Mouse (Mus musculus) heart, embryonic 13.5 days (tissue): Measurements from ENCODE around the gene Smarcd2. TPM values are rescaled to one million over a fixed set of nuclear protein-coding genes. Genes with fewer than 3 reads are reported as not detected.

Experiments
- ATAC-seq: fragments of 200-750 bp; cut with Nextera tagmentation; 2 replicates; pipeline ENCODE4 v1.8.0; 2017; ENCODE audit warnings: moderate TSS enrichment; ENCODE audit not compliant: insufficient number of reproducible peaks, low FRiP score, low TSS enrichment; ENCODE audit errors: extremely low read depth
- H3K27ac ChIP-seq: fragments of 300-500 bp; sonication (generic); replicated peaks from 2 replicates; pipeline ENCODE4 v1.5.1; 2015; ENCODE audit warnings: moderate library complexity, mild to moderate bottlenecking, inconsistent platforms
- H3K27me3 ChIP-seq: fragments of 300-500 bp; sonication (generic); replicated peaks from 2 replicates; pipeline ENCODE4 v1.6.1; 2015; ENCODE audit warnings: mild to moderate bottlenecking, inconsistent platforms
- H3K36me3 ChIP-seq: fragments of 300-500 bp; sonication (generic); 2 replicates; pipeline ENCODE4 v1.6.1; 2015; ENCODE audit warnings: mild to moderate bottlenecking, inconsistent platforms
- H3K4me1 ChIP-seq: fragments of 300-500 bp; sonication (generic); 2 replicates; pipeline ENCODE4 v1.6.1; 2015; ENCODE audit warnings: inconsistent platforms
- H3K4me2 ChIP-seq: fragments of 300-500 bp; sonication (generic); 2 replicates; pipeline ENCODE4 v1.6.1; 2015; ENCODE audit warnings: inconsistent platforms, mild to moderate bottlenecking, moderate library complexity
- H3K4me3 ChIP-seq: fragments of 300-500 bp; sonication (generic); 2 replicates; pipeline ENCODE4 v1.5.1; 2015; ENCODE audit warnings: moderate library complexity, mild to moderate bottlenecking, inconsistent platforms
- H3K9ac ChIP-seq: fragments of 300-500 bp; sonication (generic); 2 replicates; pipeline ENCODE4 v1.6.1; 2015; ENCODE audit warnings: inconsistent platforms, mild to moderate bottlenecking, moderate library complexity
- H3K9me3 ChIP-seq: fragments of 300-500 bp; sonication (generic); 2 replicates; pipeline ENCODE4 v1.6.1; 2016; ENCODE audit warnings: inconsistent platforms
- WGBS: fragments of 180-500 bp; shearing (Covaris S2); methylation state at CpG from one replicate; pipeline ENCODE4 v1.1.7; 2015; ENCODE audit warnings: mixed read lengths; 5-methylcytosine and 5-hydroxymethylcytosine counted together
- polyA plus RNA-seq: library from polyadenylated mRNA; unstranded; fragments of >200 nt; fragmentation: Nextera tagmentation; extraction: Ambion mirVana; gene quantifications from 2 replicates; pipeline ENCODE4 v1.2.1, GENCODE M21; 2015

Smarcd2 gene
- polyA plus RNA-seq, 1 experiment from 2014 or later: 20.4 TPM

GRCm38 (mm10) chr11:106266431-106266830, 6.3 kb downstream of the Smarcd2 start:
- no peak for ATAC-seq
- WGBS: 90% methylated on average over 10 of the region's 10 CpGs

DNA sequence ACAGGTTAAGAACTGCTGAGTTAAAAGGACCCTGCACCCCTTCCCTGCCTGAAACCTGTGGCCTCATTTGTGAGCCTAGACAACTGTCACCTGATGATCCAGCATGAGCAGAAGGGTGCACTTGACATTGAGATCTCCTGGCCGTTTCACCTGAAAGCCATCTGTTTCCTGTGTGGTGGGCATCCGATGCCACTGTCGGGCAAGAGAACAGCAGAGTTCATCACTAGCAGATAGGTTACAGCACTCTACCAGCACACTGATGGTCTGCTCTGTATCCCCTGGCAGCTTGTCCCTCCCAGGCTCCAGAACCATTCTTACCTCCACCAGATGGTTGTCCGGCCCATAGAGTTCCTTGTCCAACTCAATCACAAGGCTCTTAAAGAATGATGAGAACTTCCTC, 7.2 kb downstream of the Smarcd2 start:
- no peak overlapping the region for H3K4me2 ChIP-seq
- no peak overlapping the region for H3K27ac ChIP-seq
- ATAC-seq: no peak
- H3K27me3 ChIP-seq: no peaks in the 10 kb centered on the region
- 87% methylated on average over 4 of the region's 4 CpGs for WGBS
- H3K9me3 ChIP-seq: no peaks in the 10 kb centered on the region
- no peak overlapping the region for H3K9ac ChIP-seq
- peaks cover 31% of the 10 kb centered on the region for H3K4me1 ChIP-seq
- peaks cover 74% of the 10 kb centered on the region for H3K36me3 ChIP-seq
- no peak overlapping the region for H3K4me3 ChIP-seq

More at GRCm38 (mm10) chr11:106266431-106266830, 6.3 kb downstream of the Smarcd2 start:
- Histone ChIP-seq H3K36me3 (peaks cover 65% of the 10 kb centered on the region), H3K27ac (no peak overlapping the region), H3K4me1 (peaks cover 40% of the 10 kb centered on the region), H3K27me3 (no peaks in the 10 kb centered on the region), H3K4me3 (no peak overlapping the region), H3K4me2 (no peak overlapping the region), H3K9me3 (no peaks in the 10 kb centered on the region), H3K9ac (no peak overlapping the region)

DNA sequence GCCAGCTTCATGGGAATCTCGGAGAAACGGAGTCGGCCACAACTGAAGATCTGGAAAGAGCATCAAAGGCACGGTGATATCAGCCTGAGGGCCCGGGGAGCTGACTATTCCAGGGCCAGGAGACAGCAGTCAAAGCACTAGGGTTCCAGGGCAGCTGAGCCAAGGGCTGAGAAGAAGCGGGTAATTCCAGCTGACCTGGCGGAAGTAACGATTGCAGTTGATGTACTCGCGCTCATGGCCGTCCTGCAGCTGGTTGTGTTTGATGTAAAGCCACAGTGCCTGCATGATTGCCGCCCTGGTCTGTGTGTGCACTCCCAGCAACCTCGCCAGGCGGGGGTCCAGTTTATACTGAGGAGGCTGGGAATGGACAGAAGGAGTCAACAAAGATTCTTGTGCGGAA, 7.8 kb downstream of the Smarcd2 start:
- no peak for ATAC-seq
- WGBS: 91% methylated on average over 15 of the region's 15 CpGs

DNA sequence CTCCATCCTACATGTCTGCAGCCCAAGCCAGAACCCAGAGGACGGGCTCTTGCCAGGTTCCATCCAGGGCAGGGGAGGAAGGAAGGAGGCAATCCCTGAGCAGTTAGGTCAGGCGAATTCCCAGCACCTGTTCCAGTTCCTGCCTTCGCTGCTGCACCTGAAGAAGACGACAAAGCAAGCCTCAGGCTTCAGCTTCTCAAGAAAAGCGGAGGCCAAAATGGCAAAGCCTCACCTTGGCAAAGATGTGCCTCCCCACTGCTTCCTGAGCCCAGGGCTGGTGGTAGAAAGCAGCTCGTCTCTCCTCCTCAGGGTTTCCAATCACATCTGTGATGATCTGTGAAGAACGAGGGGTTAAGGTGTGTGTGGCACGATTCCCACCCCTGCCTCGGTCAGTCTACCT, 8.8 kb downstream of the Smarcd2 start:
- no peak overlapping the region for H3K4me3 ChIP-seq
- no peaks in the 10 kb centered on the region for H3K9me3 ChIP-seq
- WGBS: 91% methylated on average over 9 of the region's 9 CpGs
- H3K9ac ChIP-seq: no peak overlapping the region
- no peaks in the 10 kb centered on the region for H3K27me3 ChIP-seq
- peaks cover 85% of the 10 kb centered on the region for H3K36me3 ChIP-seq
- no peak overlapping the region for H3K4me2 ChIP-seq
- peaks cover 19% of the 10 kb centered on the region for H3K4me1 ChIP-seq
- no peak overlapping the region for H3K27ac ChIP-seq
- no peak for ATAC-seq

More for the DNA sequence above, 7.8 kb downstream of the Smarcd2 start:
- Histone ChIP-seq H3K9ac (no peak overlapping the region), H3K4me2 (no peak overlapping the region), H3K4me1 (peaks cover 26% of the 10 kb centered on the region), H3K9me3 (no peaks in the 10 kb centered on the region), H3K36me3 (peaks cover 76% of the 10 kb centered on the region), H3K4me3 (no peak overlapping the region), H3K27me3 (no peaks in the 10 kb centered on the region), H3K27ac (no peak overlapping the region)

- H3K9me3 ChIP-seq: no peaks in the 10 kb centered on the region
- no peak for ATAC-seq
- no peak overlapping the region for H3K4me3 ChIP-seq
- no peak overlapping the region for H3K27ac ChIP-seq
- peaks cover 83% of the 10 kb centered on the region for H3K36me3 ChIP-seq
- no peak overlapping the region for H3K9ac ChIP-seq
- 71% methylated on average over 14 of the region's 14 CpGs for WGBS
- no peaks in the 10 kb centered on the region for H3K27me3 ChIP-seq
- no peak overlapping the region for H3K4me2 ChIP-seq
- peaks cover 13% of the 10 kb centered on the region for H3K4me1 ChIP-seq
These were observed 11.8 kb downstream of the Smarcd2 start for GRCm38 (mm10) chr11:106260826-106261450.

DNA sequence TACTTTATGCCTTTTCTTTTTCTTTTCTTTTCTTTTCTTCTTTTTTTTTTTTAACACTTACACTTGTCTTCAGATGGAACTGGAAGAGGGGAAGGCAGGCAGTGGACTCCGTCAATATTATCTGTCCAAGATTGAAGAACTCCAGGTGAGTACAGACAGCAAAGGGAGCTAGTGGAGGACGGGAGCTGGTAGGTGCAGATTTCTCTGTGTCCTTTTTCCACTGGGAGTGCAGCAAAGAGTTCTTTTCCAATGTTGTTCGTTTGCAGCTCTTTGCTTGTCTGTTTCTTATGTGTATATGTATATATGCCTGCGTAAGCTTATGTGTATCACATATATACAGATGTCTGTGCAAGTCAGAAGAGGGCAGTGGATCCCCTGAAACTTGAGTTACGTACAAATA, 16.0 kb downstream of the Smarcd2 start:
- H3K27ac ChIP-seq: peak overlapping the region; percentile 74; the same call in 1 of the 2 replicates
- H3K4me2 ChIP-seq: peak overlapping the region; percentile 99
- peaks cover 25% of the 10 kb centered on the region for H3K4me1 ChIP-seq
- peaks cover 68% of the 10 kb centered on the region for H3K36me3 ChIP-seq
- no peak for ATAC-seq
- H3K9me3 ChIP-seq: no peaks in the 10 kb centered on the region
- WGBS: 55% methylated on average over 5 of the region's 5 CpGs
- H3K9ac ChIP-seq: peak overlapping the region; percentile 89
- H3K27me3 ChIP-seq: no peaks in the 10 kb centered on the region
- peak overlapping the region; percentile 80 for H3K4me3 ChIP-seq

DNA sequence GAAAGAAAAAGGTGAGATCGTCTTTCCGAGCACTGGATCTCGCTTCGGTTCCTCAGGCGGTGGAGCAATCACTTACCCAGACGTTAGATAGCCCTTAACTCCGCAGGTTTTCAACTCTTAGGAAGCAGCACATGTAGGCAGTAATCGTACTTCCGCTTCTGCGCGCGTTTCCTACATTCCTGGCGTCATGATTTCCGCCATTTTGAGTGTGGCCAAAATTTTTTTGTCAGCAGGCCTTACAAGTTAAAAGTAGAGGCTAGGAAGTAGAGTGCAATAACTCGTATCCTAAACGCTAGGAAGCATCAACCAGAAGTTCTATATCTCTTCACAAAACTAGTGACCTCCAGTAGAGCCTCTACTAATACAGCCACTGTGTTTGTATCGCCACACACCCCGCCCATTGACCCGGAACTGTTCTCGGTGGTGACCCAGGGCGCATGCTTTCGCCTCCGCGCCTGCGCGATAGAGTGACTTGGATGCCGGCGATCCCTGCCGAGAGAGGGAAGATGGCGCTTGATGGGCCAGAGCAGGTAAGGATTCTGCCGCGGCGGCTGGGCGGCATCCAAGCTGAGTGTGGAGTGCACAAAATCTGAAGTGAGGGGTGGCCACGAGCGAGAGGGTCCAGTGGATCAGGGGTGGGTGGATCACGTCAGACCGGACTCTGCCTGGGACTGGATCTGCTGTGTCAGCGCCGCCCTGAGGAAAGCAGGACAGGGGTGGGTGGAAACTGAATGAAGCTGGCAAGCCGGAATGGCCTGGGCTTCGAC, 16.9 kb downstream of the Smarcd2 start, which contains the start of the genes Ftsj3 and Psmc5:
Gene Ftsj3, minus strand, starts transcription at position 395 of the 767 bp plus-strand sequence.
Gene Psmc5, plus strand, starts transcription at position 470 of the 767 bp plus-strand sequence.
- peaks cover 68% of the 10 kb centered on the region for H3K36me3 ChIP-seq
- under 1% methylated on average over 42 of the region's 42 CpGs for WGBS
- ATAC-seq: peak; percentile 85
- peak within 1 kb of the TSS; percentile 80 for H3K4me3 ChIP-seq
- peaks cover 25% of the 10 kb centered on the region for H3K4me1 ChIP-seq
- H3K9ac ChIP-seq: peak within 1 kb of the TSS; percentile 89
- H3K27ac ChIP-seq: peak within 1 kb of the TSS; percentile 74
- H3K9me3 ChIP-seq: no peaks in the 10 kb centered on the region
- peak within 1 kb of the TSS; percentile 99 for H3K4me2 ChIP-seq
- no peaks in the 10 kb centered on the region for H3K27me3 ChIP-seq

DNA sequence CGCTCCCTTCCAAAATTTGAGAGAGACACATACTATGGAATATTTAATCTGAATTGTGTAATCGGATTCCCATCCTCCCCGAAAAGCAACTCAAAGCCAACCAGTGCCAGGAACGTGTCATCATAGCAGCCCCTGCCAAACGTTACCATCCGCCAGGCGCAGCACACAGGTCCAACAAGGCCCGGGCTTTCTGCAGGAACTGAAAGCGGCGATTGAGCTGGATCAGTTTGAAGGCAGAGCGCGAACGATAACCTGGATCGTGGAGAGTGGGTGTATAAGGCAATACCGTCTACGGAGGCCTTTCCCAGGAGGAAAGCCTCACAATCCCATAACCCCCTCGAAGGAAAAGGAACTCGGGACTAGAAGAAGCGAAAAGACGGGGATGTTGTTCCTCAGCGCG, 17.6 kb downstream of the Smarcd2 start:
- Histone ChIP-seq H3K4me1 (peaks cover 25% of the 10 kb centered on the region), H3K36me3 (peaks cover 70% of the 10 kb centered on the region), H3K4me3 (peak overlapping the region; percentile 80), H3K9me3 (no peaks in the 10 kb centered on the region), H3K4me2 (peak overlapping the region; percentile 99), H3K9ac (peak overlapping the region; percentile 89), H3K27me3 (no peaks in the 10 kb centered on the region), H3K27ac (peak overlapping the region; percentile 74)
- no peak for ATAC-seq
- 2% methylated on average over 22 of the region's 22 CpGs for WGBS

DNA sequence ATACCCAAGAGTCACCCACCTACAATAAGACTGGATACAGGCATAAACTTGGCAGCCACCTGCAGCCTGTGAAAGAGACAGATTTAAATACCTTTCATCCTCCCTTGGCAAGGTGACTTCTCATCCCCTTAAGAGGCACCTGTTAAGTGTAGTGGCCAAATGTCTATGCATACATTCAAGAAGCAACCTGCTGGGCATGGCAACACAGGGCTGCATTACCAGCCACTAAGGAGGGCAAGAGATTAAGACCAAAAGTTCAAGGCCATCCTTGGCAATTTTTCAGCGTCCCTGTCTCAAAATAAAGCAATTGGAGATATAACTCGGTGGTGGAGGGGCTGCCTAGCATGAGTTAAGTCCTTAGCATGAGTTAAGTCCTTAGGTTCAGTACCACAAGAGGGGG, 18.0 kb downstream of the Smarcd2 start:
- H3K27me3 ChIP-seq: no peaks in the 10 kb centered on the region
- no peaks in the 10 kb centered on the region for H3K9me3 ChIP-seq
- peak overlapping the region; percentile 89 for H3K9ac ChIP-seq
- WGBS: 15% methylated on average over 2 of the region's 2 CpGs
- ATAC-seq: no peak
- peaks cover 25% of the 10 kb centered on the region for H3K4me1 ChIP-seq
- peaks cover 73% of the 10 kb centered on the region for H3K36me3 ChIP-seq
- peak overlapping the region; percentile 80 for H3K4me3 ChIP-seq
- H3K4me2 ChIP-seq: peak overlapping the region; percentile 99
- H3K27ac ChIP-seq: peak overlapping the region; percentile 74; the same call in 1 of the 2 replicates

- no peak for ATAC-seq
- H3K27me3 ChIP-seq: no peaks in the 10 kb centered on the region
- H3K27ac ChIP-seq: no peak overlapping the region
- H3K36me3 ChIP-seq: peaks cover 99% of the 10 kb centered on the region
- H3K9ac ChIP-seq: no peak overlapping the region
- H3K9me3 ChIP-seq: peaks cover 7% of the 10 kb centered on the region
- peaks cover 3% of the 10 kb centered on the region for H3K4me1 ChIP-seq
- WGBS: 81% methylated on average over 7 of the region's 7 CpGs
- no peak overlapping the region for H3K4me3 ChIP-seq
- H3K4me2 ChIP-seq: no peak overlapping the region
These were observed 23.4 kb downstream of the Smarcd2 start for GRCm38 (mm10) chr11:106249326-106249725.

- Histone ChIP-seq H3K9me3 (peaks cover 7% of the 10 kb centered on the region), H3K4me2 (no peak overlapping the region), H3K4me3 (no peak overlapping the region), H3K4me1 (no peaks in the 10 kb centered on the region), H3K27ac (no peak overlapping the region), H3K27me3 (no peaks in the 10 kb centered on the region), H3K36me3 (peaks cover 99% of the 10 kb centered on the region), H3K9ac (no peak overlapping the region)
- 100% methylated on average over 1 of the region's 1 CpGs for WGBS
- ATAC-seq: no peak
These were observed 25.9 kb downstream of the Smarcd2 start for GRCm38 (mm10) chr11:106246834-106247233.
